Mouse (Mus musculus) lung, postnatal 0 days (tissue): ENCODE measurements around the gene Taf5. TPM values are rescaled to one million over a fixed set of nuclear protein-coding genes. Genes with fewer than 3 reads are reported as not detected.

Experiments used
- ATAC-seq: fragments of 200-750 bp; cut with Nextera tagmentation; 2 replicates; pipeline ENCODE4 v1.8.0; 2017; ENCODE audit warnings: moderate library complexity
- DNase-seq: peaks from one replicate; pipeline ENCODE4 v3.0.0-alpha.2; 2016; ENCODE audit warnings: low spot score
- H3K27ac ChIP-seq: fragments of 300-500 bp; sonication (generic); 2 replicates; pipeline ENCODE4 v1.5.1; 2014; ENCODE audit warnings: antibody characterized with exemption, mild to moderate bottlenecking, low read length, mixed read lengths
- H3K27me3 ChIP-seq: fragments of 300-500 bp; sonication (generic); replicated peaks from 2 replicates; pipeline ENCODE4 v1.6.1; 2014; ENCODE audit warnings: low read length, mixed read lengths; ENCODE audit not compliant: insufficient read depth
- H3K36me3 ChIP-seq: fragments of 300-500 bp; sonication (generic); 2 replicates; pipeline ENCODE4 v1.6.1; 2014; ENCODE audit warnings: low read length, mixed read lengths; ENCODE audit not compliant: insufficient read depth
- H3K4me1 ChIP-seq: fragments of 300-500 bp; sonication (generic); 2 replicates; pipeline ENCODE4 v1.6.1; 2014; ENCODE audit warnings: antibody characterized with exemption, low read depth, low read length, mixed read lengths; ENCODE audit not compliant: insufficient read depth
- H3K4me2 ChIP-seq: fragments of 300-500 bp; sonication (generic); replicated peaks from 2 replicates; pipeline ENCODE4 v1.6.1; 2014; ENCODE audit warnings: low read depth, mild to moderate bottlenecking, low read length, moderate library complexity, mixed read lengths
- H3K4me3 ChIP-seq: fragments of 300-500 bp; sonication (generic); 2 replicates; pipeline ENCODE4 v1.5.1; 2014; ENCODE audit warnings: low read depth, low read length
- H3K9ac ChIP-seq: fragments of 300-500 bp; sonication (generic); replicated peaks from 2 replicates; pipeline ENCODE4 v1.6.1; 2014; ENCODE audit warnings: low read depth, mild to moderate bottlenecking
- H3K9me3 ChIP-seq: fragments of 300-500 bp; sonication (generic); 2 replicates; pipeline ENCODE4 v1.6.1; 2016; ENCODE audit warnings: low read length, mixed read lengths
- CTCF ChIP-seq: IDR thresholded peaks from 2 replicates; pipeline ENCODE4 v1.5.1; 2016; ENCODE audit warnings: antibody characterized with exemption, mild to moderate bottlenecking
- EP300 ChIP-seq: IDR thresholded peaks from 2 replicates; pipeline ENCODE4 v1.6.1; 2016; ENCODE audit warnings: antibody characterized with exemption, mild to moderate bottlenecking, control low read depth
- WGBS: fragments of 180-500 bp; shearing (Covaris S2); extraction: QIAGEN DNeasy Blood & Tissue Kit; methylation state at CpG from one replicate; pipeline ENCODE4 v1.1.7; 2014; 5-methylcytosine and 5-hydroxymethylcytosine counted together
- polyA plus RNA-seq: library from polyadenylated mRNA; unstranded; fragments of >200 nt; fragmentation: Nextera tagmentation; extraction: Ambion mirVana; gene quantifications from 2 replicates; pipeline ENCODE4 v1.2.1, GENCODE M21; 2015

Gene Taf5
- polyA plus RNA-seq, 1 experiment from 2014 or later = 2.1 TPM

GRCm38 (mm10) chr19:47088226-47088625, 20.7 kb downstream of the Taf5 start:
- Histone ChIP-seq H3K9me3 (no peaks in the 10 kb centered on the region), H3K4me3 (no peak overlapping the region), H3K4me2 (no peak overlapping the region), H3K36me3 (peaks cover 10% of the 10 kb centered on the region; the same call in 1 of the 2 replicates), H3K9ac (no peak overlapping the region), H3K4me1 (peaks cover 9% of the 10 kb centered on the region; the same call in 1 of the 2 replicates), H3K27ac (no peak overlapping the region), H3K27me3 (no peaks in the 10 kb centered on the region)
- DNase-seq (no peak), ATAC-seq (no peak)
- TF ChIP-seq CTCF = no peak
- TF ChIP-seq EP300 = no peak
- 75% methylated on average over 3 of the region's 3 CpGs for WGBS

- peak overlapping the region; percentile 92 for H3K4me3 ChIP-seq
- ATAC-seq = peak; percentile 64
- peaks cover 9% of the 10 kb centered on the region; the same call in 1 of the 2 replicates for H3K4me1 ChIP-seq
- H3K36me3 ChIP-seq = peaks cover 7% of the 10 kb centered on the region; the same call in 1 of the 2 replicates
- under 1% methylated on average over 36 of the region's 36 CpGs for WGBS
- peak overlapping the region; percentile 64 for H3K4me2 ChIP-seq
- no peak for TF ChIP-seq EP300
- TF ChIP-seq CTCF = no peak
- no peaks in the 10 kb centered on the region for H3K27me3 ChIP-seq
- no peaks in the 10 kb centered on the region for H3K9me3 ChIP-seq
- DNase-seq = peak; percentile 49
- peak overlapping the region; percentile 89 for H3K27ac ChIP-seq
- H3K9ac ChIP-seq = peak overlapping the region; percentile 96
Observed at GRCm38 (mm10) chr19:47089718-47090525, 22.4 kb downstream of the Taf5 start.

- Histone ChIP-seq H3K27me3 (no peaks in the 10 kb centered on the region), H3K9me3 (no peaks in the 10 kb centered on the region), H3K4me3 (peak within 1 kb of the TSS; percentile 92), H3K4me1 (peaks cover 9% of the 10 kb centered on the region; the same call in 1 of the 2 replicates), H3K9ac (peak within 1 kb of the TSS; percentile 96), H3K27ac (peak within 1 kb of the TSS; percentile 89), H3K4me2 (peak within 1 kb of the TSS; percentile 64), H3K36me3 (peaks cover 11% of the 10 kb centered on the region; the same call in 1 of the 2 replicates)
- DNase-seq (peak; percentile 98), ATAC-seq (peak; percentile 100)
- under 1% methylated on average over 56 of the region's 56 CpGs for WGBS
- TF ChIP-seq CTCF = no peak
- no peak for TF ChIP-seq EP300
Observed at GRCm38 (mm10) chr19:47090550-47091156, 23.1 kb downstream of the Taf5 start, which contains the start of the genes Usmg5 and Pdcd11. Usmg5 (minus strand) TSS chr19:47090647. Pdcd11 (plus strand) TSS chr19:47090768.

GRCm38 (mm10) chr19:47101080-47101479, 33.5 kb downstream of the Taf5 start:
- no peaks in the 10 kb centered on the region for H3K4me1 ChIP-seq
- H3K27ac ChIP-seq = no peak overlapping the region
- no peak for TF ChIP-seq CTCF
- TF ChIP-seq EP300 = no peak
- H3K27me3 ChIP-seq = no peaks in the 10 kb centered on the region
- ATAC-seq (no peak), DNase-seq (no peak)
- H3K4me3 ChIP-seq = no peak overlapping the region
- H3K9me3 ChIP-seq = no peaks in the 10 kb centered on the region
- H3K36me3 ChIP-seq = peaks cover 32% of the 10 kb centered on the region
- WGBS = 84% methylated on average over 5 of the region's 5 CpGs
- no peak overlapping the region for H3K4me2 ChIP-seq
- H3K9ac ChIP-seq = no peak overlapping the region

- Histone ChIP-seq H3K36me3 (peaks cover 58% of the 10 kb centered on the region), H3K4me1 (no peaks in the 10 kb centered on the region), H3K4me2 (no peak overlapping the region), H3K27me3 (no peaks in the 10 kb centered on the region), H3K27ac (no peak overlapping the region), H3K9ac (no peak overlapping the region), H3K9me3 (no peaks in the 10 kb centered on the region), H3K4me3 (no peak overlapping the region)
- TF ChIP-seq EP300 = no peak
- no peak for TF ChIP-seq CTCF
- no peak for DNase-seq
- no peak for ATAC-seq
- 90% methylated on average over 9 of the region's 9 CpGs for WGBS
Observed at GRCm38 (mm10) chr19:47104641-47105271, 37.2 kb downstream of the Taf5 start.

GRCm38 (mm10) chr19:47118634-47119033, 51.1 kb downstream of the Taf5 start:
- no peaks in the 10 kb centered on the region for H3K4me1 ChIP-seq
- DNase-seq (no peak), ATAC-seq (no peak)
- H3K36me3 ChIP-seq = peaks cover 37% of the 10 kb centered on the region
- H3K27ac ChIP-seq = no peak overlapping the region
- no peak overlapping the region for H3K4me2 ChIP-seq
- no peak overlapping the region for H3K4me3 ChIP-seq
- H3K27me3 ChIP-seq = no peaks in the 10 kb centered on the region
- 64% methylated on average over 2 of the region's 2 CpGs for WGBS
- H3K9me3 ChIP-seq = no peaks in the 10 kb centered on the region
- no peak for TF ChIP-seq EP300
- TF ChIP-seq CTCF = no peak
- no peak overlapping the region for H3K9ac ChIP-seq
